Mouse (Mus musculus): ENCODE data around the gene Ccdc30. TPM values are rescaled to one million over a fixed set of nuclear protein-coding genes. Genes with fewer than 3 reads are reported as not detected.

The Ccdc30 gene
- polyA plus RNA-seq, 1 experiment from 2014 or later: 7.5 TPM

- Histone ChIP-seq H3K9ac (replicated peaks; ENCODE audit: low read length) (peak overlapping the region; percentile 88), H3K4me3 (ENCODE audit: low read length) (peak overlapping the region; percentile 81), H3K27me3 (ENCODE audit: insufficient read depth, low read length) (no peaks in the 10 kb centered on the region), H3K27ac (ENCODE audit: low read length) (peak overlapping the region; percentile 96), H3K9me3 (ENCODE audit: low read length) (no peaks in the 10 kb centered on the region), H3K36me3 (ENCODE audit: insufficient read depth, low read length) (0 out of 2 replicates have a peak, but pooled peaks cover 7% of the 10 kb centered on the region), H3K4me2 (replicated peaks; ENCODE audit: low read depth, low read length) (peak overlapping the region; percentile 82), H3K4me1 (ENCODE audit: insufficient read depth, low read length) (peaks cover 20% of the 10 kb centered on the region)
- ATAC-seq (ENCODE audit: low FRiP score, low TSS enrichment): peak; percentile 52
- under 1% methylated on average over 31 of the region's 31 CpGs for WGBS
Measured at GRCm38 (mm10) chr4:119421921-119422293, 6.6 kb upstream of the Ccdc30 start.

GRCm38 (mm10) chr4:119421191-119421590 is 5.9 kb upstream of the Ccdc30 start:
- peak overlapping the region; percentile 82 for H3K4me2 ChIP-seq (replicated peaks; ENCODE audit: low read depth, low read length)
- H3K36me3 ChIP-seq (ENCODE audit: insufficient read depth, low read length): 0 out of 2 replicates have a peak, but pooled peaks cover 7% of the 10 kb centered on the region
- H3K4me1 ChIP-seq (ENCODE audit: insufficient read depth, low read length): peaks cover 20% of the 10 kb centered on the region
- H3K27ac ChIP-seq (ENCODE audit: low read length): no peak overlapping the region
- peak overlapping the region; percentile 88 for H3K9ac ChIP-seq (replicated peaks; ENCODE audit: low read length)
- no peaks in the 10 kb centered on the region for H3K27me3 ChIP-seq (ENCODE audit: insufficient read depth, low read length)
- no peaks in the 10 kb centered on the region for H3K9me3 ChIP-seq (ENCODE audit: low read length)
- peak overlapping the region; percentile 81 for H3K4me3 ChIP-seq (ENCODE audit: low read length)
- ATAC-seq (ENCODE audit: low FRiP score, low TSS enrichment): no peak
- 46% methylated on average over 3 of the region's 3 CpGs for WGBS

- WGBS: 92% methylated on average over 3 of the region's 3 CpGs
- H3K4me3 ChIP-seq (ENCODE audit: low read length): no peak overlapping the region
- no peak overlapping the region for H3K4me2 ChIP-seq (replicated peaks; ENCODE audit: low read depth, low read length)
- H3K4me1 ChIP-seq (ENCODE audit: insufficient read depth, low read length): peaks cover 19% of the 10 kb centered on the region
- H3K9me3 ChIP-seq (ENCODE audit: low read length): no peaks in the 10 kb centered on the region
- ATAC-seq (ENCODE audit: low FRiP score, low TSS enrichment): no peak
- H3K27me3 ChIP-seq (ENCODE audit: insufficient read depth, low read length): no peaks in the 10 kb centered on the region
- no peak overlapping the region for H3K27ac ChIP-seq (ENCODE audit: low read length)
- no peak overlapping the region for H3K9ac ChIP-seq (replicated peaks; ENCODE audit: low read length)
- 0 out of 2 replicates have a peak, but pooled peaks cover 7% of the 10 kb centered on the region for H3K36me3 ChIP-seq (ENCODE audit: insufficient read depth, low read length)
Measured at GRCm38 (mm10) chr4:119417894-119418293, 2.6 kb upstream of the Ccdc30 start.

- no peak overlapping the region for H3K4me2 ChIP-seq (replicated peaks; ENCODE audit: low read depth, low read length)
- no peak overlapping the region for H3K27ac ChIP-seq (ENCODE audit: low read length)
- no peaks in the 10 kb centered on the region for H3K9me3 ChIP-seq (ENCODE audit: low read length)
- H3K27me3 ChIP-seq (ENCODE audit: insufficient read depth, low read length): no peaks in the 10 kb centered on the region
- no peak for ATAC-seq (ENCODE audit: low FRiP score, low TSS enrichment)
- no peak overlapping the region for H3K4me3 ChIP-seq (ENCODE audit: low read length)
- WGBS: 84% methylated on average over 3 of the region's 3 CpGs
- H3K36me3 ChIP-seq (ENCODE audit: insufficient read depth, low read length): 0 out of 2 replicates have a peak, but pooled peaks cover 7% of the 10 kb centered on the region
- H3K4me1 ChIP-seq (ENCODE audit: insufficient read depth, low read length): peaks cover 18% of the 10 kb centered on the region
- no peak overlapping the region for H3K9ac ChIP-seq (replicated peaks; ENCODE audit: low read length)
Measured at GRCm38 (mm10) chr4:119417270-119417669, 1.9 kb upstream of the Ccdc30 start.

GRCm38 (mm10) chr4:119412791-119413190 is 2.5 kb downstream of the Ccdc30 start:
- no peak overlapping the region for H3K4me3 ChIP-seq (ENCODE audit: low read length)
- peaks cover 7% of the 10 kb centered on the region; the same call in 1 of the 2 replicates for H3K4me1 ChIP-seq (ENCODE audit: insufficient read depth, low read length)
- H3K36me3 ChIP-seq (ENCODE audit: insufficient read depth, low read length): no peaks in the 10 kb centered on the region
- 65% methylated on average over 6 of the region's 6 CpGs for WGBS
- no peak for ATAC-seq (ENCODE audit: low FRiP score, low TSS enrichment)
- H3K9me3 ChIP-seq (ENCODE audit: low read length): no peaks in the 10 kb centered on the region
- H3K27ac ChIP-seq (ENCODE audit: low read length): peak overlapping the region; percentile 5; the same call in 1 of the 2 replicates
- H3K9ac ChIP-seq (replicated peaks; ENCODE audit: low read length): no peak overlapping the region
- H3K4me2 ChIP-seq (replicated peaks; ENCODE audit: low read depth, low read length): no peak overlapping the region
- H3K27me3 ChIP-seq (ENCODE audit: insufficient read depth, low read length): no peaks in the 10 kb centered on the region

GRCm38 (mm10) chr4:119411877-119412650 is 3.3 kb downstream of the Ccdc30 start:
- H3K4me3 ChIP-seq (ENCODE audit: low read length): no peak overlapping the region
- 73% methylated on average over 12 of the region's 12 CpGs for WGBS
- no peak overlapping the region for H3K9ac ChIP-seq (replicated peaks; ENCODE audit: low read length)
- no peak for ATAC-seq (ENCODE audit: low FRiP score, low TSS enrichment)
- H3K27ac ChIP-seq (ENCODE audit: low read length): no peak overlapping the region
- 0 out of 2 replicates have a peak, but pooled peaks cover 3% of the 10 kb centered on the region for H3K9me3 ChIP-seq (ENCODE audit: low read length)
- H3K27me3 ChIP-seq (ENCODE audit: insufficient read depth, low read length): no peaks in the 10 kb centered on the region
- H3K4me1 ChIP-seq (ENCODE audit: insufficient read depth, low read length): peaks cover 7% of the 10 kb centered on the region; the same call in 1 of the 2 replicates
- H3K36me3 ChIP-seq (ENCODE audit: insufficient read depth, low read length): no peaks in the 10 kb centered on the region
- no peak overlapping the region for H3K4me2 ChIP-seq (replicated peaks; ENCODE audit: low read depth, low read length)

- Histone ChIP-seq H3K4me3 (ENCODE audit: low read length) (no peak overlapping the region), H3K36me3 (ENCODE audit: insufficient read depth, low read length) (peaks cover 15% of the 10 kb centered on the region), H3K27me3 (ENCODE audit: insufficient read depth, low read length) (no peaks in the 10 kb centered on the region), H3K4me1 (ENCODE audit: insufficient read depth, low read length) (no peaks in the 10 kb centered on the region), H3K4me2 (replicated peaks; ENCODE audit: low read depth, low read length) (no peak overlapping the region), H3K9me3 (ENCODE audit: low read length) (peaks cover 16% of the 10 kb centered on the region), H3K9ac (replicated peaks; ENCODE audit: low read length) (no peak overlapping the region), H3K27ac (ENCODE audit: low read length) (no peak overlapping the region)
- ATAC-seq (ENCODE audit: low FRiP score, low TSS enrichment): no peak
- WGBS: 90% methylated on average over 2 of the region's 2 CpGs
Measured at GRCm38 (mm10) chr4:119403431-119403830, 11.9 kb downstream of the Ccdc30 start.

GRCm38 (mm10) chr4:119400896-119401295 is 14.4 kb downstream of the Ccdc30 start:
- H3K36me3 ChIP-seq (ENCODE audit: insufficient read depth, low read length): peaks cover 15% of the 10 kb centered on the region
- H3K4me1 ChIP-seq (ENCODE audit: insufficient read depth, low read length): no peaks in the 10 kb centered on the region
- H3K27ac ChIP-seq (ENCODE audit: low read length): no peak overlapping the region
- no peak overlapping the region for H3K9ac ChIP-seq (replicated peaks; ENCODE audit: low read length)
- ATAC-seq (ENCODE audit: low FRiP score, low TSS enrichment): no peak
- H3K4me3 ChIP-seq (ENCODE audit: low read length): no peak overlapping the region
- 63% methylated on average over 7 of the region's 7 CpGs for WGBS
- H3K4me2 ChIP-seq (replicated peaks; ENCODE audit: low read depth, low read length): no peak overlapping the region
- H3K9me3 ChIP-seq (ENCODE audit: low read length): peaks cover 13% of the 10 kb centered on the region
- H3K27me3 ChIP-seq (ENCODE audit: insufficient read depth, low read length): no peaks in the 10 kb centered on the region

GRCm38 (mm10) chr4:119398751-119399150 is 16.6 kb downstream of the Ccdc30 start:
- ATAC-seq (ENCODE audit: low FRiP score, low TSS enrichment): no peak
- peaks cover 14% of the 10 kb centered on the region for H3K36me3 ChIP-seq (ENCODE audit: insufficient read depth, low read length)
- H3K9me3 ChIP-seq (ENCODE audit: low read length): peaks cover 13% of the 10 kb centered on the region
- no peak overlapping the region for H3K9ac ChIP-seq (replicated peaks; ENCODE audit: low read length)
- no peak overlapping the region for H3K27ac ChIP-seq (ENCODE audit: low read length)
- WGBS: 81% methylated on average over 7 of the region's 7 CpGs
- no peaks in the 10 kb centered on the region for H3K27me3 ChIP-seq (ENCODE audit: insufficient read depth, low read length)
- no peak overlapping the region for H3K4me2 ChIP-seq (replicated peaks; ENCODE audit: low read depth, low read length)
- no peak overlapping the region for H3K4me3 ChIP-seq (ENCODE audit: low read length)
- H3K4me1 ChIP-seq (ENCODE audit: insufficient read depth, low read length): no peaks in the 10 kb centered on the region

- peaks cover 3% of the 10 kb centered on the region; the same call in 1 of the 2 replicates for H3K9me3 ChIP-seq (ENCODE audit: low read length)
- H3K4me1 ChIP-seq (ENCODE audit: insufficient read depth, low read length): no peaks in the 10 kb centered on the region
- no peak overlapping the region for H3K4me3 ChIP-seq (ENCODE audit: low read length)
- no peak for ATAC-seq (ENCODE audit: low FRiP score, low TSS enrichment)
- H3K4me2 ChIP-seq (replicated peaks; ENCODE audit: low read depth, low read length): no peak overlapping the region
- no peaks in the 10 kb centered on the region for H3K36me3 ChIP-seq (ENCODE audit: insufficient read depth, low read length)
- WGBS: 91% methylated on average over 1 of the region's 1 CpGs
- H3K27ac ChIP-seq (ENCODE audit: low read length): no peak overlapping the region
- H3K27me3 ChIP-seq (ENCODE audit: insufficient read depth, low read length): no peaks in the 10 kb centered on the region
- H3K9ac ChIP-seq (replicated peaks; ENCODE audit: low read length): no peak overlapping the region
Measured at GRCm38 (mm10) chr4:119390369-119390768, 25.0 kb downstream of the Ccdc30 start.

All from kidney, embryonic 16.5 days (tissue).